Mouse (Mus musculus): ENCODE measurements around the gene Pold1. TPM values are rescaled to one million over a fixed set of nuclear protein-coding genes. Genes with fewer than 3 reads are reported as not detected.

The Pold1 gene
- 5.5 and 5.9 TPM in 2 replicates for polyA plus RNA-seq (2021; fragmentation: Nextera tagmentation)
- long read RNA-seq, experiment 1, transcript Pold1-201 (27 exons, 3,454 nt): major isoform, 38 of 61 reads
- long read RNA-seq, experiment 1, partial matches to known transcripts: 8 of 61 reads
- long read RNA-seq, experiment 1, other reads (novel, unspliced or antisense): 15 of 61 reads
- long read RNA-seq, experiment 2, partial matches to known transcripts: 1 of 1 reads
- long read RNA-seq, experiment 2, other reads (novel, unspliced or antisense): 0 of 1 reads

GRCm38 (mm10) chr7:44548497-44549087 is at the start of gene Pold1:
TSS of gene Pold1 (minus strand) at chr7:44548849.

GRCm38 (mm10) chr7:44590402-44591347 is 42.0 kb upstream of the Pold1 start, which contains the start of gene Kcnc3:
TSS of gene Kcnc3 (plus strand) at chr7:44590664.

GRCm38 (mm10) chr7:44572213-44572701 is 23.6 kb upstream of the Pold1 start, which contains the start of gene Napsa:
TSS of gene Napsa (plus strand) at chr7:44572380.

GRCm38 (mm10) chr7:44553826-44554225 is 5.2 kb upstream of the Pold1 start, which contains the start of gene Nr1h2:
TSS of gene Nr1h2 (minus strand) at chr7:44553951.

GRCm38 (mm10) chr7:44531946-44532732 is 16.5 kb downstream of the Pold1 start, which contains the start of gene Spib:
TSS of gene Spib (minus strand) at chr7:44532071.

GRCm38 (mm10) chr7:44524502-44524901 is 24.1 kb downstream of the Pold1 start, which contains the start of gene Mybpc2:
TSS of gene Mybpc2 (minus strand) at chr7:44524656.

GRCm38 (mm10) chr7:44495992-44496770 is 52.5 kb downstream of the Pold1 start, which contains the start of the genes Emc10 and Fam71e1:
TSS of gene Emc10 (minus strand) at chr7:44496529.
TSS of gene Fam71e1 (plus strand) at chr7:44496581.

Other genes starting within 250 kb of the Pold1 start
- gene Clec11a, start 241.9 kb downstream of the Pold1 start, polyA plus RNA-seq (2021; fragmentation: Nextera tagmentation): 3.2 and 3.9 TPM in 2 replicates
- gene Shank1, start 238.6 kb downstream of the Pold1 start, polyA plus RNA-seq (2021; fragmentation: Nextera tagmentation): 86.1 and 191 TPM in 2 replicates
- 35.1 and 37.3 TPM in 2 replicates for gene Syt3, start 164.7 kb downstream of the Pold1 start, polyA plus RNA-seq (2021; fragmentation: Nextera tagmentation)
- gene 1700008O03Rik, start 163.0 kb downstream of the Pold1 start, polyA plus RNA-seq (2021; fragmentation: Nextera tagmentation): 1.7 TPM in 2 replicates
- gene Lrrc4b, start 119.8 kb downstream of the Pold1 start, polyA plus RNA-seq (2021; fragmentation: Nextera tagmentation): 6.2 and 11.6 TPM in 2 replicates
- gene Aspdh, start 83.5 kb downstream of the Pold1 start, polyA plus RNA-seq (2021; fragmentation: Nextera tagmentation): 0.58 and 0.73 TPM in 2 replicates
- gene Josd2, start 80.9 kb downstream of the Pold1 start, polyA plus RNA-seq (2021; fragmentation: Nextera tagmentation): 104 and 106 TPM in 2 replicates
- gene Emc10, start 52.3 kb downstream of the Pold1 start, polyA plus RNA-seq (2021; fragmentation: Nextera tagmentation): 176 and 362 TPM in 2 replicates
- gene Fam71e1, start 52.3 kb downstream of the Pold1 start, polyA plus RNA-seq (2021; fragmentation: Nextera tagmentation): 6.3 and 9.3 TPM in 2 replicates
- gene Mybpc2, start 24.2 kb downstream of the Pold1 start, polyA plus RNA-seq (2021; fragmentation: Nextera tagmentation): 0.15 and 0.18 TPM in 2 replicates
- gene Spib, start 16.8 kb downstream of the Pold1 start, polyA plus RNA-seq (2021; fragmentation: Nextera tagmentation): 0.05 TPM in 1 of 2 replicates, not detected in the other
- gene Nr1h2, start 5.1 kb upstream of the Pold1 start, polyA plus RNA-seq (2021; fragmentation: Nextera tagmentation): 42.0 and 67.6 TPM in 2 replicates
- 0.23 and 0.34 TPM in 2 replicates for gene Napsa, start 23.5 kb upstream of the Pold1 start, polyA plus RNA-seq (2021; fragmentation: Nextera tagmentation)
- gene Kcnc3, start 41.8 kb upstream of the Pold1 start, polyA plus RNA-seq (2021; fragmentation: Nextera tagmentation): 2.6 and 34.9 TPM in 2 replicates
- 20.8 and 23.6 TPM in 2 replicates for gene Myh14, start 122.0 kb upstream of the Pold1 start, polyA plus RNA-seq (2021; fragmentation: Nextera tagmentation)
- not detected in 2 replicates for gene Izumo2, start 159.9 kb upstream of the Pold1 start, polyA plus RNA-seq (2021; fragmentation: Nextera tagmentation)
- 29.4 and 33.2 TPM in 2 replicates for gene Vrk3, start 199.6 kb upstream of the Pold1 start, polyA plus RNA-seq (2021; fragmentation: Nextera tagmentation)
- 0.18 and 0.42 TPM in 2 replicates for gene Zfp473, start 202.2 kb upstream of the Pold1 start, polyA plus RNA-seq (2021; fragmentation: Nextera tagmentation)